Mouse (Mus musculus) cerebellum, adult (tissue): ENCODE measurements around the gene Spout1.
A peak's percentile ranks its signal among the peaks of the same experiment; 100 is the strongest.
"Not testable (repeated sequence)": the region's sequence is repeated elsewhere in the genome, so short reads cannot be mapped to it uniquely, and the experiment has no call there.

Experiments used
- ATAC-seq: cut with Nextera tagmentation; 2 replicates; pipeline ENCODE4 v1.9.2; 2017; ENCODE audit warnings: mild to moderate bottlenecking, moderate library complexity, mixed read lengths; ENCODE audit not compliant: insufficient number of reproducible peaks, low FRiP score, low TSS enrichment

The Spout1 gene

DNA sequence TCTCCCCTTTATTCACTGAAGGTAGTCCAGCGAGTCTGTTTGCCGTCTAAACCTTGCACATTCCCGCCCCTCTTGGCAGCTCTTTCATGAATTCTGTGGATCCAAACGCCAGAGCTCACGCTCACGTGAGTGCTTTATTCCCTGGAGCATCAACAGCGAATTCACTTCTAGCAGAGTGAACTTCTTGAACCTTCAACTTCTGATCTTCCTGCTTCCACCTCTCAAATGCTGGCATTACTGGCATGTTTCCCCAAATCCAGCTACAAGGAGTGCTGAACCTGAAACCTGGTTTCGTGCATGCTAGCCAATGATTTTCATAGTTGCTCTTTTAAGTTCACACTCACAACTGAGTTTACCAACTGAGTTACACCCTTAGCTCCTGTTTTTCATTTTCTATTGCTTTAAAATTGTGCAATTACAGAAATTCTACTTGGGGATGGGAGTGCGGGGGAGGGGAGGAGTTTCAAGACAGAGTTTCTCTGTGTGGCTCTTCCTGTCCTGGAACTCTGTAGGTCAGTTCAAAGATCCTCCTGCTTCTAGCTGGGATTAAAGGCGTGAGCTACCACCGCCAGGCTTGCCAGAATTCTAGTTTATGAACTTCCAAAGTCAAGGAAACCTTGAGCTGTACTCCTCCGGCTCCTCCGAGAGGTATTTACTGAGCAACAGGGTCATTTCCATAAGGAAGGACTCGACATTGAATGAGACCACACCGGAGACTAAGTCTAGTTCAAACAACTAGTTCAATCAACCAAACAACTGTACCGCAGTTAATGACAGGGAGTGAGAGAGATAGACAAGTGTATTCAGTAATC lies 45.3 kb downstream of the Spout1 start:
- no peak for ATAC-seq

DNA sequence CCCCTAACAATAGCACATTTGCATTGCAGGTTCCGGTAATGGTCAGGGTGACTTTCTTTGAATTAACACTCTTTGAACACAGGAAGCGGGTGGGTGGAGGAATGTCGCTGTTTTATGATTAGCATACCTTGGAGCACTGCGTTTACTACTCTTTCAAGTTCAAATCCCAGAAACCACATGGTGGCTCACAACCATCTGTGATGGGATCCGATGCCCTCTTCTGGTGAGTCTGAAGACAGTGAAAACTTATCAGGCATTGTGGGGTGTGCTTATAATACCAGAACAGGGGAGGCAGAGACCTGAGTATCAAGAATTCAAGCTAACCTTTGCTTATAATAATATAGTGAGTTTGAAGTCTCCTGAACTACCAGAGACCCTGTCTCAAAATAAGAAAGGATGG lies 47.0 kb downstream of the Spout1 start:
- ATAC-seq, result not testable (repeated sequence)

DNA sequence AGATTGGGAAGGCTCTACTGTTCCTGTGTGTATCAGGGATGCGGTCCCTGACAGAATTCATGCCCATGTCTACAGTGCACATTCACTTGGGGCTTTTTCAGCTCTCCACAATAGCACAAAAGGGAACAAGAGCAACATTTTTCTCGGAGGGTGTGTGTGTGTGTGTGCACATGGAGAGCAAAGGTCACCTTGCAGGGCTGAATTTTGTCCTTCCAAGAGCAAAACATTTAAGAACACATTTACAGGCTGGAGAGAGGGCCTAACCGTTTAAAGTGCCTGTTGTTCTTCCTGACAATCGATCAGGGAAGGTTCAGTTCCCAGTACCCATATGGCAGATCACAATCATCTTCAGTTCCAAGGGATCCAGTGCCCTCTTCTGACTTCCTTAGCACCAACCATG lies 48.1 kb downstream of the Spout1 start:
- no peak for ATAC-seq

DNA sequence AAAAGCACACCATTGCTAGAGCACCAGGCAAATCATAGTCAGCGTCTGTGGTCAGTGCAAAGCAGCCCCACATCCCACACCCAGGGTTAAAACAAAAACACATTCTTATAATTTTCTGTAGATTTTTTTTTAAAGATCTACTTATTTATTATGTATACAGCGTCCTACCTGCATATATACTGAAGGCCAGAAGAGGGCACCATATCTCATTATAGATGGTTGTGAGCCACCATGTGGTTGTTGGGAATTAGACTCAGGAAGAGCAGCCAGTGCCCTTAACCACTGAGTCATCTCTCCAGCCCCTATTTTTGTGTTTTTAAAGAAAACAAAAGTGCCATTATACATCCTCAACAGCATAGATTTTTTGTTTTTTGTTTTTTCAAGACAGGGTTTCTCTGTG lies 49.5 kb downstream of the Spout1 start:
- ATAC-seq, result no peak

DNA sequence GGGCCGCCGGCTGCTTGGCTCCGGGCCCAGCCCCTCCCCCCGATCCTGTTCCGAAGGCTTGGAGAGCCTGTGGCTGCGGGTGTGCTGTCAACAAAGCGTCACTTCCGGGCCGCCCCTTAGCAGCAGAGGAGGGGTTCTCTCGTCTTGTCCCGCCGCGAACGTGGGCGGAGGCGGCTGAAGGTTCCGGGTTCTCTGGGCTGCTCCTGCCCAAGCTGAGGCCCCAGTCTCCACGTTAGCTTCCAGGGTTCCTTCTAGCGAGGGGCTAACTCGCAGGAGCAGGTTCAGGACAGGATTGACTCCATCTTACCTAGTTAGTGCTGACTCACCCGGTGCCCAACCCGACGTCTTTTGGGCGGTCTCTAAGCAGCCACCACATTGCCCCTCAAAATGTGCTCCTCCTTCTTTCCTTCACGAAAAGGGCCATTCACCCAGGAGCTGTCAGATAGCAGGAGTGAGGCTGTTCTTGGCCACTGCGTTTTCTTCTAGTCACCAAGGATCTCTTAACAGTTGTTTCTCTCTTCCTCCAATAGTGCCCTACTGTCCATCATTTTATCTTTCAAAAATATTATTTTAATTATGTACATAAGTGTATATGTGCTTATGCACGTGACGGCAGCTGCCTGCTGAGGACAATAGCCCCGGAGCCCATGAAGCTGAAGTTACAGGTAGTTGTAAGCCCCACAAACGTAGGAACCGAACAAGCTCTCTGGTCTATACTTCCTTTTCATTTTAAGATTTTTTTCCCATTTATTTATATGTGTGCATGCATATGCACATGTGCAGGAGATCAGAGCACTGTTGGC lies 53.6 kb downstream of the Spout1 start, which contains the start of gene Zer1:
Gene Zer1, minus strand, starts transcription at position 114 of the 803 bp plus-strand sequence.
- peak; percentile 92 for ATAC-seq

DNA sequence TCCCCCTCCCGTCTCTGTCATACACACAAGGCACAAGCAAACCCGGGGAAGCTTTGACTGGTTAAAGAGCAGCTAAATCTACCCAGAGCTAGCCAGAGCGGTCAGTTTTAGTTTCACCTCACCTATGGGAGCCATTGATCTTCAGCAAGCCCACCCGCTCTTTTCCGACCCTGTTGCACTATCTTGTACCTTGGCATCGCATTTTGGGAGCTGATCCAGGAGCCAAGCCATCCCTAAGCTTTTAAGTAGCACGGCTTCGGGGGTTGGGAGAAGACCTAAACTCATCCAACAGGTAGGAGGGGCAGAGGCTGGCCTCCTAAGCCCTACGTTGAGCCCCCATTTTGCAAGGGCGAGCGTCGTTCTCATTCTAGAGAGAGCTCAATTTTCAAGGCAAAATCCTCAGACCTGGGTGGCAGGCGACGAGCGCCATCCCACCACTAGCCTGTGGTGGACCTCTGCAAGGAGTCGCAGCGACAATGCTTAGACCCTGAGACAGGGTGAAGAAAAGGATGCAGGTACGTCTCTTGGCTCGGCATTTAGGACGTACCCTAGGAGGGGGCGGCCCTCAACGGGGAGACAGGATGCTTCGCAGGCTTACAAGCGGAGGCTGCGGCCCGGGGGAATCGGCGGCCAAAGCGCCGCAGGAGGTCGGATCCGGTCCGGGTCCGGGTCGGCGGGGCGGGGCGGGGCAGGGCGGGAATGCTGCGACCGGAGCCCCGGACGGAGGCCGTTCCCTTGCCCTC lies 54.4 kb downstream of the Spout1 start:
- peak; percentile 45; the same call in 1 of the 2 replicates for ATAC-seq
